Mouse (Mus musculus) left cerebral cortex, adult 18-20 months (tissue): ENCODE data around the gene Atg4d. TPM values are rescaled to one million over a fixed set of nuclear protein-coding genes. Genes with fewer than 3 reads are reported as not detected.
A peak's percentile ranks its signal among the peaks of the same experiment; 100 is the strongest.
"Not testable (repeated sequence)": the region's sequence is repeated elsewhere in the genome, so short reads cannot be mapped to it uniquely, and the experiment has no call there.

Source experiments
- DNase-seq, 2 experiments: peaks; one replicate each; pipeline ENCODE4 v3.0.0; 2021 to 2022; ENCODE audit warnings: low spot score in 2 of 2, mixed read lengths in 1 of 2
- total RNA-seq, 2 experiments: library from RNA; stranded (reverse); gene quantifications; 2 replicates each; pipeline ENCODE4 v1.2.3; 2021

Gene Atg4d
- total RNA-seq, 2 experiments from 2014 or later = 46.4 to 49.9 TPM

GRCm38 (mm10) chr9:21309150-21309741 lies 44.2 kb downstream of the Atg4d start:
- no peak for DNase-seq

GRCm38 (mm10) chr9:21311695-21312094 lies 46.6 kb downstream of the Atg4d start:
- no peak for DNase-seq

GRCm38 (mm10) chr9:21312134-21312533 lies 47.0 kb downstream of the Atg4d start, which contains the start of gene Ap1m2:
Ap1m2 (minus strand) TSS chr9:21312337.
- no peak for DNase-seq

- DNase-seq = peak; percentile 81 to 86
Observed at GRCm38 (mm10) chr9:21313394-21313793, 48.3 kb downstream of the Atg4d start.

DNA sequence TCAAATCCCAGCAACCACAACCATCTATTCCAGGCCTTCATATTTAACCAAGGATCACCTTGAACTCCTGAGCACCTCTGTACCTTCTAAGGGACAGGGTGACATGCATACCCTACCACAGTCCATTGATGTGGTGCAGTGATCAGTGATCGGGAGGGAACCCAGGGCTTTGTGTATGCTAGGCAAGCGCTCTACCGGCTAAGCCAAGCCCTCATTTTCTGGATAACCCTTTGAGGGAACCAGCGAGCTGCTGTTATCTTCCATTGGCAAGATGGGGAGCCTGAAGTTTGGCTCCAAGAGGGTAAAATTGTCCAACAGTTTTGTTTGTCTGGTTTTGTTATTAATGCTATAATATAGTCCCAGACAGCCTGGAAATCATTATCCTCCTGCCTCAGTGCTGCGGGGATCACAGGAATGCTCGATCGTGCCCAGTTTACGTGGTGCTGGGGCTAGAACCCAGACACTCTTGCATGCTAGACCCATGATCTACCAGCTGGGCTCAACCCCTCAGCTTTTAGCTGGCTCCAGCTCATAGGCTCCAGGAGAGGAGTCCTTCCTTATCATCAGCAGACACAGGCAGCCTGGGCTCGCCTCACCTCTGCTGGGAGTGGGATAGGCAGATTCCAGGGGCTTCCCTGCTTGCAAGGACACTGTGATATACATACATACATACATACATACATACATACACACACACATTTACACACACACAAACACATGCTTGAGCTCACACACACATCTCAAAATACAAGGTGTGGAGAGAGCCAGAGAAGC lies 49.5 kb downstream of the Atg4d start:
- DNase-seq = no peak

DNA sequence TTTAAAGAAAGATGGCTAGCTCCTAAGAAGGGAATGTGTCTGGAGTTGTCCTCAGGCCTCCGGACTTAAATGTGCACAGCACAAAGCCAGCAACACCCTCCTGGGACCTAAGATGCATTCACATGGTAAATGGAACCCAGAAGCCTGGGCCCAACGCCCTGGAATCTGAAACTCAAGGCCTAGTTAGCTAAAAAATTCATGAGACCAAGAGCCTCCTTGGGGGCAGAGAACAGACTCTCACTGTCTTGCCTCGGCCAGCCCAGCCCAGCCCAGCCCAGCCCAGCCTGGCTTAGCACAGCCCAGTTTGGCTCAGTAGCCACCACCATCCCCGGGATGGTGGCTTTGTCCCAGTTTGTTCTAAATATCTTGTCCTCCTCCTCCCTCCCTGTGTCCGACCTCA lies 50.3 kb downstream of the Atg4d start:
- DNase-seq = no peak

GRCm38 (mm10) chr9:21316696-21317095 lies 51.6 kb downstream of the Atg4d start:
- DNase-seq = no peak

DNA sequence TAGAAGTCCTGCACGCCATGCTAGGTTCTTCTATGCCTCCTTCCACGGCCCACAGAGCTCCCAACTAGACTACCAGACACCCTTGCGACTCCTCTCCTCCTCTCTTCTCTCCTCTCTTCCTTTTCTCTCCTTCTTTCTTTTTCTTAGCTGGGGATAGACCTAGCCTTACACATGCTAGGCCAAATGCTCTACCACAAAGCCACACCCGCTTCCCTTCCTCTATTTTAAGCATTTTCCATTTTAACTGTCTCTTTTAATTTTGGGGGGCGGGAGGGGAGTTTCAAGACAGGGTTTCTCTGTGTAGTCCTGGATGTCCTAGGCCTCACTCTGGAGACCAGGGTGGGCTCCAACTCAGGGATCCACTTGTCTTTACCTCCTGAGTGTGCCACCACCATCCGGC lies 53.7 kb downstream of the Atg4d start:
- no peak for DNase-seq

DNA sequence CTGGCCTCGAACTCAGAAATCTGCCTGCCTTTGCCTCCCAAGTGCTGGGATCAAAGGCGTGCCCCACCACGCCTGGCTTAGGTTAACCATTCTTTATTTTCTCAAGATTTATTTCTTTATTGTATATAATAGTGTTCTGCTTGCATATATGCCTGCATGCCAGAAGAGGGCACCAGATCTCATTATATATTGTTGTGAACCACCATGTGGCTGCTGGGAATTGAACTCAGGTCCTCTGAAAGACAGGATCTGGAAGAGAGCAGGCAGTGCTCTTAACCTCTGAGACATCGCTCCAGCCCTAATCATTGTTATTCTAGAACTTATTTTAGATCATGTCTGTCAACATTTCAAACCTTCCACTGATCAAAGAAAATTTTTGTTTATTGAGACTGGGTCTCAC lies 54.4 kb downstream of the Atg4d start:
- DNase-seq = no peak

DNA sequence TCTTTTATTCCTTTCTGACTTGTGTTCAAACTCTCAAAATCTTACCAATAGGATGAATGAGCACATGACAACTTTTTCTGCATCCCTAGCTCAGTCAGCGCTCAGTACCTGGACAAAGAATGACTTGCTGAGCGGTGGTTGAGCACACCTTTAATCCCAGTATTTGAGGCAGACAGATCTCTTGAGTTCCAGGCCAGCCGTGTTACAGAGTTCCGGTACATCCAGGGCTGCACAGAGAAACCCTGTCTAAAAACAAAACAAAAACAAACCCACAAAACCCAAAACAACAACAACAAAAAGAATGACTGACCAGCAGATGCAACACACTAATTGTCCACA lies 55.2 kb downstream of the Atg4d start:
- no peak for DNase-seq

DNA sequence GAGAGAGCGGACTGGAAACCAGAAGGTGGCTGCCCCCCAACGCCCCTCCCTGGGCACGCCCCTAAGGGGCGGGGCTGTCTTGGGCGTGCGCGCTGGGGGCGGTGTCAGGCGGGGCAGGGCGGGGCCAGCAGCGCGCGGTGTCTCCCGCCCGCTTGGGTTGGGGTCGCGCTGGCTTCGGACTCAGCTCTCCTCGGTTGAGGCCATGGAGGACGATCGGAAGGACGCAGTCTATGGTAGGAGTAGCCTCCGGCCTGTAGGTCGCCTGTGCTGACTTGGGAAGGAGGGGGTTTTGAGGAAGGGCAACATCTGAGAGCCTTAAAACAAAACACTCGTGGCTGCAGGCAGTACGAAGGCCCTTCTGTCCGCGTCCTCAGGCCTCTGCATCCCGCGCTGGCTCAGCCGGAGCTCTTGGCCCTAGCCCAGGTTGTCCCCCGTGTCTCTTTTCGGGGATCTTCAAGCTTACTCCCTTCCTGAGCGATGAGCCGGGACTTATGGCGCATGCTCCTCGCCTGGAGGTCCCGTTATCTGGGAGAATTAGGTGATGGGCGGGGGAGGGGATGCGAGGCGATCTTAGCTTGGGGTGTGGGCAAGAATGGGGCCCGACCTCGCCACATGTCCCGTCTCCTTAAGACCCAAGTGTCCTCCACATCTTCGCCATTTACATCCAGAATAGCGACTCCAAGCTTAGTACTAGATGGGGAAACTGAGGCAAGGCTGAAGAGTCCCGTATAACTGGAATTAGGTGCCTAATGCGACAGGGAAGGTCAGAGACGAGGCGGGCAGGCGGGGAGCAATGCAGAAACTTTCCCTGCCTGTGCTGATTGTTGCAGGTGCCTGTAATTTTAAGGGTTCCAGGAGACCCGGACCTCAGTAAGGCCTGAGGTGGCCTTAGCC lies 55.8 kb downstream of the Atg4d start, which contains the start of gene Slc44a2:
Gene Slc44a2, plus strand, starts transcription at position 80 of the 894 bp plus-strand sequence.
- DNase-seq = peak; percentile 75 to 85

- peak in 1 of 2 experiments; percentile 24 for DNase-seq
Observed at GRCm38 (mm10) chr9:21321513-21321835, 56.4 kb downstream of the Atg4d start.

GRCm38 (mm10) chr9:21322211-21322916 lies 57.3 kb downstream of the Atg4d start:
- peak; percentile 30 to 35 for DNase-seq

DNA sequence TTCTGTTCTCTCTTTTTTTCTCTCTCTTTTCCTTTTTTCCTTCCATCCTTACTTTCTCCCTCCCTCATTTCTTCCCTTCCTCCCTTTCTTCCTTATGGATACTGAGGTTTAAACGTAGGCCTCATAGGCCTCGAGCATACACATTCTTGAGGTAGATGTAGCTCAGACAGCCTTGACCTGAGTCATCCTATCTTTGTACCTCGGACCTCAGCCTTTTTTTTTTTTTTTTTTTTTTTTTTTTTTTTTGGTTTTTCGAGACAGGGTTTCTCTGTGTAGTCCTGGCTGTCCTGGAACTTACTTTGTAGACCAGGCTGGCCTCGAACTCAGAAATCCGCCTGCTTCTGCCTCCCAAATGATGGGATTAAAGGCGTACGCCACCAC lies 57.8 kb downstream of the Atg4d start:
- not testable (repeated sequence) for DNase-seq

DNA sequence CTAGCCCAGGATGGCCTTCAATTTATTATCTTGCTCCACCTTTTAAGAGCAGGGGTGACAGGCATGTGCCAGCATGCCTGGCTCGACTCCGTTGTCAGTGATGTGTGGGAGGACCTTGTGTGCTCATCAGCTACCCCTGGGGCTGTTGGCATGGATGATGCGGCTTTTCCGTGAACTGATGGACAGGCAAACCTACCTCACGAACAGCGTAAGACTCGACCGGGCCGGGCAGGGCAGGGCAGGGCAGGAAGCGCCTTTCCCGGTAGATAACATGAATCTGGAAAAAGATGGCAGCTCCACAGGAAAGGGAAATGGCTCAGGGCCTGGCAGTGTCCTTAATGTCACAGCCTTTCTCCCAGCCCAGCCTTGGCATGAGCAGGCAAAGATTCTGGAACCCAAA lies 59.2 kb downstream of the Atg4d start:
- no peak for DNase-seq

Other genes with a start within 250 kb of the Atg4d start
- 1 to 10 TPM; 2.3 to 2.9 TPM for gene Icam1, start 249.3 kb upstream of the Atg4d start, total RNA-seq
- gene Icam4, start 235.9 kb upstream of the Atg4d start, total RNA-seq = 1 to 10 TPM in 1 of 2 experiments, under 1 TPM in 1; 0.98 to 1.7 TPM
- gene Icam5, start 233.2 kb upstream of the Atg4d start, total RNA-seq = 100 to 1,000 TPM; 203 to 239 TPM
- gene Zglp1, start 198.2 kb upstream of the Atg4d start, total RNA-seq = not detected
- 1 to 10 TPM; 2.2 to 2.9 TPM for gene Gm49373, start 192.2 kb upstream of the Atg4d start, total RNA-seq
- 10 to 100 TPM; 61.3 to 65.4 TPM for gene Fdx1l, start 191.7 kb upstream of the Atg4d start, total RNA-seq
- gene Gm38431, start 173.3 kb upstream of the Atg4d start, total RNA-seq = 1 to 10 TPM; 1.6 to 1.8 TPM
- 10 to 100 TPM; 25.3 to 28.0 TPM for gene Raver1, start 173.3 kb upstream of the Atg4d start, total RNA-seq
- gene Tyk2, start 134.1 kb upstream of the Atg4d start, total RNA-seq = 10 to 100 TPM; 12.6 to 12.7 TPM
- 100 to 1,000 TPM; 153 to 154 TPM for gene Cdc37, start 115.3 kb upstream of the Atg4d start, total RNA-seq
- 10 to 100 TPM; 84.8 to 98.3 TPM for gene Pde4a, start 99.6 kb upstream of the Atg4d start, total RNA-seq
- 10 to 100 TPM; 53.4 to 58.0 TPM for gene Keap1, start 25.9 kb upstream of the Atg4d start, total RNA-seq
- gene S1pr5, start 16.9 kb upstream of the Atg4d start, total RNA-seq = 10 to 100 TPM in 1 of 2 experiments, 1 to 10 TPM in 1; 9.7 to 10.7 TPM
- 10 to 100 TPM; 36.8 to 38.5 TPM for gene Kri1, start 22.7 kb downstream of the Atg4d start, total RNA-seq
- gene Cdkn2d, start 26.1 kb downstream of the Atg4d start, total RNA-seq = 10 to 100 TPM; 52.9 to 61.6 TPM
- gene Ap1m2, start 47.0 kb downstream of the Atg4d start, total RNA-seq = 1 to 10 TPM; 1.6 TPM
- 10 to 100 TPM; 40.3 to 50.5 TPM for gene Slc44a2, start 55.4 kb downstream of the Atg4d start, total RNA-seq
- gene Ilf3, start 102.6 kb downstream of the Atg4d start, total RNA-seq = 10 to 100 TPM; 79.2 to 81.4 TPM
- gene Qtrt1, start 146.5 kb downstream of the Atg4d start, total RNA-seq = 10 to 100 TPM; 21.1 to 25.8 TPM
- gene Dnm2, start 159.6 kb downstream of the Atg4d start, total RNA-seq = 10 to 100 TPM; 50.5 to 53.1 TPM
- gene Tmed1, start 245.0 kb downstream of the Atg4d start, total RNA-seq = 10 to 100 TPM; 12.9 to 13.7 TPM